Mouse (Mus musculus): ENCODE data around the gene Cdadc1.

Cdadc1 gene

DNA sequence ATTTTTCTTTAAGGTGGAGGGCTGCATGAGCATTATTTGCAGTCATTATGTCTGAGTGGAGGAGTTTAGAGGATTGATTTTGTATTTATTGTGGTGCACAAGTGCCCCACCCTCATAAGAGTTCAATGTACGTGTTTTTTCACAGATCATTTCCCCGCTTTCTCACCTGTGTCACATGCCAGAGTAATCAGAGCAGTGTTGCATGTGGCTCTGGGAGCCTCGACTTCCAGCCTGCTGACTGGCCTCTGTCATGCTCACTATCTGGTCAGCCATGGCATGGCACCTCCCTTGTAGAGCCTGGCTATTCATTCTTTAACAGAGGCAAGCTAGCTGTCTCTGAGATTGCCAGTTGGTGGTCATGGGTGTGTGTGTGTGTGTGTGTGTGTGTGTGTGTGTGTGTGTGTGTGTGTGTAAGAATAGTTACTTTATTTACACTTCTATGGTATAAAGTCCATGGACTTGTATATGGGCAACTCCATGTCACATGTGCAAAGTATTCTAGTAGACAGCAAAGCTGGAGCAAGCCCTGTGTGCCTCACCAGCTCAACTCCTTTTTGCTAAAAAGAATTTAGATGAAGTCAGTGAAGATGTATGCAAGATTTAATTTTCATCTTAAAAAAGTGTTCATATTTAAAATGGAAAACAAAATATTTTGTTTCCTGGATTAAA, 54.5 kb downstream of the Cdadc1 start:
- DNase-seq (ENCODE audit: low read depth), result no peak

DNA sequence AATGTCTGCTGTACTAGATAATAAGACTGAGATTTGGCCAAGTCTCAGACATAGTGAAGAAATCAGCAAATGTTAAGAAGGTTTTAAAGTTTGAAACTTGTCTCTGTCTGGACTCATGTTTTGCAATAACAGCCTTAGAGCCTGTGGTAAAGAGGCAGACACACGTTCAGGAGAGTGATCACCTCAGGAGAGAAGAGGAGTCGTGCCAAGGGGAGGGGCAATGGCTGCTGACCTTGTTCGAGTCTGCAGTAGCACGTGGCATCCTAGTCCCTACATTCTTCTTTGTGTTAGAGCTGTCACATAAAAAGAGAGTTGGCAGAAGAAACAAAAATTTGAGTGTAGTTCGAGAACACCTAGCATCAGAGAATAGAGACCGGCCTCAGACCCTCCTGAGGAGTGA, 57.0 kb downstream of the Cdadc1 start:
- DNase-seq (ENCODE audit: low read depth), result no peak

DNA sequence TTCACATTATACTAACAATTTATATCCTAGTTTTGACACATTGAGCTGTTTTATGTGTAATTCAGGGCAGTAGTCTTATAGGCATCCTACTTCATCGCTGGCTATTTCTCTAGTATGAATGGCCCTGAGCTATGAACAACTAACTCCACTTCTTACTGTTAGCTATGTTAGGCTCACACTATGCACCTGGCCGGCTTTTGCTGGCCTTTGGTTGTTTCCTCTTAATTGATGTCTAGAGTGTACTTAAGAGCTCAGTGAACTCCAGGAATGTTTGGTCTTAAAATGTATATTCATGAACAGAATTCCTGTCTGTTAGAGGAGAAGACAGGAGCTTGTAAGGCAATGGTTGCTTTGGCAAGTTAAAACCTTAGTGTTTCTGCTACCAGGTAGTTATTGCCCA, 57.5 kb downstream of the Cdadc1 start:
- DNase-seq (ENCODE audit: low read depth), result no peak

DNA sequence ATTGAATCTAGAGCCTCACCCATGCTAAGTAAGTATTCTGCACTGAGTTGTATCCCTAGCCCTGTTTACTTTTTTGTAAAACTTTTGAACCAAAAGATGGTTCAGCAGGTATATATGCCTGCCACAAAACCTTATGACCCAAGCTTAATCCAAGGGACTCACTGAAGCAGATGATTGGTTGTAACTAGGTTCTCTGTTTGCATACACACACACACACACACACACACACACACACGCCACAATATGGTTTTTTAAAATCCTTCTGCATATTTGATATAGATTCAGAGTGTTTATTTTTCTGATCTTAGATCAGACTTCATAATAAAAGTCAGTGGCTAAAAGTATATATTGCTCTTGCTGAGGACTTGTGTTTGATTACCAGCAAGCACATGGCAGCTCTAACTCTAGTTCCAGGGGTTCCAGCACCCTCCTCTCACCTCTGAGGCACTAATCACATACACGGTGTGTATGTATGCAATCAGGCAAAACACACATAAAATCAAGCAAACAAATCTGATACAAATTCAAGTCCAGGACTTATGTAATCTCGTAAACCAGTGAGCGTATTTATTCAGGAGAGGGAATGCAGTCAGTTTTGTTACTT, 59.8 kb downstream of the Cdadc1 start:
- no peak for DNase-seq (ENCODE audit: low read depth)

DNA sequence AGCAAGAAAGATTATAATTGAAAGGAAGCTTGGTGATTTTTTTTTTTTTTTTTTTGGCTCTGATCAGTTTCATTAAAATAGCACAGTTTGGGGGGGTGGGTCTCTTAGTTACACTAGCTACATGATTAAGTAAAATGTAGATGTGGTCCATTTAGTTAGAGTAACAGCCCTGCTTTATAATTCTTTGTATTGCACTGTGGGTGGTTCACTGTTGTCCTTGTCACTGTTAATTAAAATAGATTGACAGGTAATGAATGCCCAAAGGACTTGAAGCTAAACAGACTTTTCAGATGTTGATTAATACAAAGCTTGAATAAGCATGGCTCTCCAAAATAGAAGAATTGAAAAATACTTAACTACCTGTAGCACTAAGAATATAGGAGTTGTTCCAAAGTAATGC, 63.9 kb downstream of the Cdadc1 start:
- no peak for DNase-seq (ENCODE audit: low read depth)

DNA sequence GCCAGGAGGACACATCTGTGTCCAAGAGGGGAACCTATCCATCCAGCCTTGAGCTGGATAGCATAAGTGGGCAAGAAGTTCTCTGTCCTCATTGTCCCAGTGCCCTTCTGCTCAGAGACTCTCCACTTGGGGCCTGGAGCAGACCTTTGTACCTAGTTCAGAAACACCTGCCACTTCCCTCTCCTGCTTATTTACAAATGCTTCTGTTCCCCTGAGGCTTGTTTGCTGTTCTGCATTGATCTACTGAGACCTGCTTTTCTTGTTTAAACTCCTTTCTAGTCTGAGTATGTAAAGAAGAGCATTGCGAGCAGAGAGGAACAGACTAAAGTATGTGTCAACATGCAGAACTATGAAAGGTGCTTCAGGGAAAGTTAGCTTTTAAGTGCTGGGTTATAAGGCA, 64.8 kb downstream of the Cdadc1 start:
- no peak for DNase-seq (ENCODE audit: low read depth)

DNA sequence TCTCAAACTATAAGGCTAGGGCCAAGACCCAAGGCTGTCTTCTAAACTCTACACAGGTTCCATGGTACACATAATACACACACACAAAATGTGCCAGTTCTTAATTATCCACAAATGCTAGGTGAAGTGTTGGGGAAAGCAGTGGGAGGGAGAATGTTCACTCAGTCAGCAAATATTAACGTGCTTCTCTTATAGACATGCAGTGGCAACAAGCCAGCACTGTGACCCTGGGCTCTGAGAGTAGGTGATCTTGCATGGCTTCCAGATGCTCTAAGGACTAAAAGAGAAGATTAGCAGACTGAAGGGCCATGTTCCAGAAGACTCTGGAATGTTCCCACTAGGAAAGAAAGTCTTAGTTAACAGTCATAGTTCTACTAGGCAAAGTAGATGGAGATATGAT, 67.0 kb downstream of the Cdadc1 start:
- DNase-seq (ENCODE audit: low read depth), result no peak

DNA sequence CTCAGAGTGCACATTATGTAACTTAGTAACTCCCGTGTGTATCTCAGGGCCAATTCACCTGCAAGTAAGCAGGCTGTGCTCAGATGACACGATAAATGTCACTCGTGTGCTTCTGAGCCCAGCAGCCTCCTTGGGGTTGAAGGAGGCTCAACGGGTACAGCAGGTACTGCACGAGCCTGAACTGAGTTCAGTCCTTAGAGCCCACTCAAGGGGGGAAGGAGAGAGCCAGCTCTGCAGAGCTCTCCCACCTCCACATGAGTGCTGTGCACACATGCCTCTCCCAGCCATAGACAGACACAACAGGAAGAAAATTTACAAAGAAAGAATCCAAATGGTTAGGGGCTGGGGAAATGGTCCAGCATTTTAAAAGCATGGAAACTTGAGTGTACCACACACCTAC, 71.9 kb downstream of the Cdadc1 start:
- DNase-seq (ENCODE audit: low read depth), result no peak

DNA sequence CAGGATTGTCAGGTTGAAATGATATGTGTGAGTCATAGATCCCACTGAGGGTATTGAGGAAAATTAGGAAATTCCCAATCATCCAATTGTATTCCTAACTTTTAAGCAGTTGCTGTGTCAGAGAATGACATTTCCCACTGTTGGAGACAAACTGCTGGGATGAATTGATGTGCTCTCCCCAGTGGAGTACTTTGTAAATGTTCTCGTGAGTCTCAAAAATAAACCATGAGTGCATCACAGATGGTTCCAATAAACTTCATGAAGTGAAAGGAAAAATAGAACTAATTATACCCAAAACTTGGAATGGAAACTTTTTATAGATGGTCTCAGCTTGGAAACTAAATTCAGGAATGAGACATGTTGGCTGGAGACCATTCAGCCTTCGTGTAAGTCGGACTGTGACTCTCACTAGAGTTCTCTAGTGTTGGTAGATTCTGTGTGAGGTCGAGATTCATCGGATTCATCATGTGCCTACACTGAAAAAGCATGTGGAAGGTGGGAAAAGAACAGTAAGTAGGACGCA, 83.8 kb downstream of the Cdadc1 start:
- no peak for DNase-seq (ENCODE audit: low read depth)

Data from induced T-regulatory cell, adult 2 months (primary cell).